In the genomic region with DNA sequence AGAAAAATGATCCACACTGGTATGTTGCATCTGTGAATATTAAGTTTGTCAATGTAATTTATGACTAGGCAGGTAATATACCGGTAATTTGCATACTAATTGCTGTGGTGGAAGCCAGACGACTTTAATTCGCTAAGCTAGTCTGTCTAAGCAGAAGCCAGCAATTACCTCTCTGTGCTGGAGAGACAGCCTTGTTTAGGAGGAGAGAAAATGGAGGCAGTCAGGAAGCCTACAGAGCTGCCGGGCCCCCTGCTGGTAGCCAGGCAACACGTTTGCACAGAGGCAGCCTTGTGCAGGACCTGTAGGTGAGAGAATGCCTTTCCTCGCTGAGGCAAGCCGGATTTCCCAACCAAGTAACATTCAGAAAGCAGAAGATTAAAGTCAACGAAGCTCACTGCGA, we compare ENCODE assay signal across 8 mouse cellular contexts.
DNase-seq lines count a peak whose midpoint lies in the region; ATAC-seq and TF ChIP-seq lines count a peak whose summit lies in the region.

No protein-coding gene starts in this region.

- peak; percentile 3 for DNase-seq in G1E (ENCODE audit: low spot score)
- peak; percentile 48 to 53 for DNase-seq in cerebellum, adult 18-20 months
- peak; percentile 75 to 79 for DNase-seq in heart, postnatal 36 days
- peak; percentile 60 to 88 for DNase-seq in layer of hippocampus, adult 18-20 months (ENCODE audit: low spot score in 2 of 2)
- peak; percentile 87 for DNase-seq in lung, embryonic 14.5 days
- DNase-seq in thymus, adult 18-20 months, result peak; percentile 37 to 49

- WGBS in forebrain, embryonic 16.5 days, result 2% methylated on average over 9 of the region's 9 CpGs
- 9% methylated on average over 9 of the region's 9 CpGs for WGBS in lung, embryonic 14.5 days
- 5% methylated on average over 9 of the region's 9 CpGs for WGBS in olfactory bulb, adult 2 months

- no peaks in the 10 kb centered on the region for H3K36me3 ChIP-seq in G1E (replicated peaks)
- H3K36me3 ChIP-seq in forebrain, embryonic 16.5 days (ENCODE audit: control insufficient read depth, insufficient read depth), result no peaks in the 10 kb centered on the region
- no peaks in the 10 kb centered on the region for H3K36me3 ChIP-seq in lung, embryonic 14.5 days (ENCODE audit: insufficient read depth)

- H3K4me1 ChIP-seq in G1E (ENCODE audit: insufficient read depth, low read depth, low read length), result no peaks in the 10 kb centered on the region
- H3K4me1 ChIP-seq in forebrain, embryonic 16.5 days (replicated peaks; ENCODE audit: control insufficient read depth, insufficient read depth, low read length), result peaks cover 14% of the 10 kb centered on the region
- H3K4me1 ChIP-seq in lung, embryonic 14.5 days (ENCODE audit: insufficient read depth), result no peaks in the 10 kb centered on the region
- H3K4me1 ChIP-seq in olfactory bulb, adult 2 months (ENCODE audit: control insufficient read depth, insufficient read depth, low read length), result peaks cover 8% of the 10 kb centered on the region

- H3K9ac ChIP-seq in forebrain, embryonic 16.5 days (replicated peaks; ENCODE audit: low read depth, low read length), result 0 out of 2 replicates have a peak overlapping the region, but pooled peaks have one; percentile 26
- H3K9ac ChIP-seq in lung, embryonic 14.5 days, result no peak overlapping the region

- no peaks in the 10 kb centered on the region for H3K9me3 ChIP-seq in G1E (replicated peaks)
- H3K9me3 ChIP-seq in forebrain, embryonic 16.5 days (ENCODE audit: control insufficient read depth, low read length), result no peaks in the 10 kb centered on the region
- no peaks in the 10 kb centered on the region for H3K9me3 ChIP-seq in lung, embryonic 14.5 days (ENCODE audit: low read depth, low read length)

- intact Hi-C loops in heart, postnatal 36 days (cut with DNase I), result loop anchor here (1.0 to 2.0 kb wide), 2 partner anchors 166 to 225 kb away; a partner anchor contains a TSS

- TF ChIP-seq POLR2A in olfactory bulb, adult 2 months (IDR thresholded peaks at IDR 0.05; ENCODE audit: insufficient read depth, low read depth, low read length), result no peak

- no peak overlapping the region for H3K4me3 ChIP-seq in G1E (ENCODE audit: low read depth, low read length)
- H3K4me3 ChIP-seq in forebrain, embryonic 16.5 days (replicated peaks; ENCODE audit: low read length), result peak overlapping the region; percentile 21
- no peak overlapping the region for H3K4me3 ChIP-seq in lung, embryonic 14.5 days (ENCODE audit: low read depth, low read length)
- no peak overlapping the region for H3K4me3 ChIP-seq in olfactory bulb, adult 2 months (ENCODE audit: insufficient read depth, low read depth, low read length)

- no peak for ATAC-seq in G1E (ENCODE audit: extremely low read depth, insufficient number of reproducible peaks, low FRiP score, poor library complexity, severe bottlenecking)
- peak; percentile 98 for ATAC-seq in forebrain, embryonic 16.5 days
- ATAC-seq in lung, embryonic 14.5 days (ENCODE audit: insufficient read depth), result peak; percentile 90; the same call in 1 of the 2 replicates

- H3K27ac ChIP-seq in forebrain, embryonic 16.5 days (ENCODE audit: low read length), result peak overlapping the region; percentile 44
- H3K27ac ChIP-seq in lung, embryonic 14.5 days (ENCODE audit: low read depth), result no peak overlapping the region
- peak overlapping the region; percentile 78 for H3K27ac ChIP-seq in olfactory bulb, adult 2 months (ENCODE audit: insufficient read depth, low read depth, low read length)

- peak; percentile 32 for TF ChIP-seq CTCF in G1E (IDR thresholded peaks at IDR 0.05; ENCODE audit: low read depth, low read length)
- peak; percentile 94 for TF ChIP-seq CTCF in lung, embryonic 14.5 days (IDR thresholded peaks at IDR 0.05; ENCODE audit: low read depth)
- peak; percentile 81; the same call in 1 of the 2 replicates for TF ChIP-seq CTCF in olfactory bulb, adult 2 months (IDR thresholded peaks at IDR 0.05; ENCODE audit: insufficient read depth, low read depth, low read length)

- H3K27me3 ChIP-seq in G1E (ENCODE audit: insufficient read depth, low read length), result peaks cover 7% of the 10 kb centered on the region
- no peaks in the 10 kb centered on the region for H3K27me3 ChIP-seq in forebrain, embryonic 16.5 days (replicated peaks; ENCODE audit: control insufficient read depth, insufficient read depth, low read length)
- H3K27me3 ChIP-seq in lung, embryonic 14.5 days (ENCODE audit: insufficient read depth, low read length), result no peaks in the 10 kb centered on the region

- peak overlapping the region; percentile 45 for H3K4me2 ChIP-seq in forebrain, embryonic 16.5 days (ENCODE audit: low read length)
- no peak overlapping the region for H3K4me2 ChIP-seq in lung, embryonic 14.5 days

Comparison
In these comparisons a context has a peak if more than half of its experiments do, and no peak if none do; other contexts are left out.
1. DNase-seq: peak in every context shown above with its lines; median percentile 87 in lung, embryonic 14.5 days; 77 in heart, postnatal 36 days; 74 in layer of hippocampus, adult 18-20 months; 50 in cerebellum, adult 18-20 months; 43 in thymus, adult 18-20 months; 3 in G1E.
2. CTCF ChIP-seq: peak in every context shown above with its lines; median percentile 94 in lung, embryonic 14.5 days; 81 in olfactory bulb, adult 2 months; 32 in G1E.